Mouse (Mus musculus) Muller cell, postnatal 12 days (primary cell): ENCODE data around the gene Hoxa3.

Experiments
- DNase-seq: peaks from one replicate; pipeline ENCODE4 v3.0.0-alpha.2; 2015; ENCODE audit errors: inconsistent ontology term

The Hoxa3 gene

GRCm38 (mm10) chr6:52205221-52205620 is 7.9 kb downstream of the Hoxa3 start:
- no peak for DNase-seq

GRCm38 (mm10) chr6:52204050-52204752 is 8.9 kb downstream of the Hoxa3 start, which contains the start of gene Hoxa5:
Hoxa5 (minus strand) TSS chr6:52204587.
- DNase-seq = no peak

GRCm38 (mm10) chr6:52203371-52204049 is 9.6 kb downstream of the Hoxa3 start:
- no peak for DNase-seq

GRCm38 (mm10) chr6:52203121-52203370 is 10.1 kb downstream of the Hoxa3 start:
- DNase-seq = no peak

GRCm38 (mm10) chr6:52202362-52203120 is 10.6 kb downstream of the Hoxa3 start:
- no peak for DNase-seq

- no peak for DNase-seq
Measured at GRCm38 (mm10) chr6:52201269-52201668, 11.9 kb downstream of the Hoxa3 start.

- DNase-seq = no peak
Measured at GRCm38 (mm10) chr6:52200751-52201250, 12.3 kb downstream of the Hoxa3 start.

GRCm38 (mm10) chr6:52200073-52200750 is 12.9 kb downstream of the Hoxa3 start:
- no peak for DNase-seq

- no peak for DNase-seq
Measured at GRCm38 (mm10) chr6:52197271-52197670, 15.9 kb downstream of the Hoxa3 start.

- DNase-seq = no peak
Measured at GRCm38 (mm10) chr6:52196811-52197210, 16.3 kb downstream of the Hoxa3 start.

- DNase-seq = no peak
Measured at GRCm38 (mm10) chr6:52194690-52195089, 18.4 kb downstream of the Hoxa3 start.

- DNase-seq = peak; percentile 62
Measured at GRCm38 (mm10) chr6:52191860-52192550, 21.1 kb downstream of the Hoxa3 start.

GRCm38 (mm10) chr6:52190906-52191810 is 22.0 kb downstream of the Hoxa3 start, which contains the start of gene Hoxa4:
Hoxa4 (minus strand) TSS chr6:52191753.
- DNase-seq = no peak

- no peak for DNase-seq
Measured at GRCm38 (mm10) chr6:52190410-52190809, 22.7 kb downstream of the Hoxa3 start.

- DNase-seq = no peak
Measured at GRCm38 (mm10) chr6:52189909-52190308, 23.2 kb downstream of the Hoxa3 start.

- DNase-seq = no peak
Measured at GRCm38 (mm10) chr6:52189172-52189591, 24.0 kb downstream of the Hoxa3 start.

GRCm38 (mm10) chr6:52186500-52186899 is 26.6 kb downstream of the Hoxa3 start:
- no peak for DNase-seq

GRCm38 (mm10) chr6:52185834-52186233 is 27.3 kb downstream of the Hoxa3 start:
- DNase-seq = no peak

- DNase-seq = no peak
Measured at GRCm38 (mm10) chr6:52185222-52185621, 27.9 kb downstream of the Hoxa3 start.

GRCm38 (mm10) chr6:52184668-52185067 is 28.5 kb downstream of the Hoxa3 start:
- no peak for DNase-seq
